Mouse (Mus musculus): ENCODE results near the gene Aste1. TPM values are rescaled to one million over a fixed set of nuclear protein-coding genes. Genes with fewer than 3 reads are reported as not detected.

Gene Aste1
- polyA plus RNA-seq (2014; fragmentation: Nextera tagmentation; extraction: Ambion mirVana), result 17.0 and 20.4 TPM in 2 replicates

DNA sequence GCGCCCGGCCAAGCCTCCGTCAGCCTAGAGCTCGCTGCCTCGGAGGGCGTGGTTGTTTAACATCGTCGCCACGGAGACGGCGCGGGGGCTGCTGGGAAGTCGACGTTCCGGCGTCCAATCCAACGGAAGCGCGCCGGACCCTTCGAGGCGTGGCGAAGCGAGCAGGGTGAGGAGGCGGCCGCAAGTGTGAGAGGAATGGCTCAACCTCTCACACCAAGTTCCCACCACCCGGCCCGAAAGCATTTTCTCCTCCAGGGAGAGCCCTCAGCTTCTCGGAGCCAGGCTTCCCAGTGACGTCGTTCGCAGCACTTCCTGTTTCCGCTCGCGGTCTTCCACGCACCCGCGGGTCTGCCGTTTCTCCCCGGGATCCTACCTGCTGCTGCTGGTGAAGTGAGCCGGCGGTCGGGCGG is at the start of gene Aste1, which contains the start of gene Nek11:
Gene Aste1 (plus strand): TSS at position 175 of the 410 bp plus-strand sequence.
Gene Nek11 (minus strand): TSS at position 307 of the 410 bp plus-strand sequence.
- ATAC-seq (replicated peaks; ENCODE audit: insufficient number of reproducible peaks, low FRiP score, low TSS enrichment, low read depth) (peak; percentile 98), DNase-seq (ENCODE audit: low spot score) (peak; percentile 96)
- no peaks in the 10 kb centered on the region for H3K27me3 ChIP-seq (ENCODE audit: control insufficient read depth, insufficient read depth, low read length)
- no peaks in the 10 kb centered on the region for H3K4me1 ChIP-seq (ENCODE audit: control insufficient read depth, insufficient read depth, low read length)
- H3K4me2 ChIP-seq (ENCODE audit: low read depth, low read length), result peak within 1 kb of the TSS; percentile 57
- no peaks in the 10 kb centered on the region for H3K36me3 ChIP-seq (replicated peaks; ENCODE audit: control insufficient read depth, insufficient read depth, low read depth, low read length)
- peak within 1 kb of the TSS; percentile 70 for H3K4me3 ChIP-seq (ENCODE audit: low read depth, low read length)
- under 1% methylated on average over 44 of the region's 44 CpGs for WGBS
- H3K27ac ChIP-seq (replicated peaks; ENCODE audit: low read depth, low read length), result peak within 1 kb of the TSS; percentile 82
- H3K9ac ChIP-seq (replicated peaks; ENCODE audit: low read length), result peak within 1 kb of the TSS; percentile 74
- no peaks in the 10 kb centered on the region for H3K9me3 ChIP-seq (replicated peaks; ENCODE audit: control insufficient read depth, low read length)

DNA sequence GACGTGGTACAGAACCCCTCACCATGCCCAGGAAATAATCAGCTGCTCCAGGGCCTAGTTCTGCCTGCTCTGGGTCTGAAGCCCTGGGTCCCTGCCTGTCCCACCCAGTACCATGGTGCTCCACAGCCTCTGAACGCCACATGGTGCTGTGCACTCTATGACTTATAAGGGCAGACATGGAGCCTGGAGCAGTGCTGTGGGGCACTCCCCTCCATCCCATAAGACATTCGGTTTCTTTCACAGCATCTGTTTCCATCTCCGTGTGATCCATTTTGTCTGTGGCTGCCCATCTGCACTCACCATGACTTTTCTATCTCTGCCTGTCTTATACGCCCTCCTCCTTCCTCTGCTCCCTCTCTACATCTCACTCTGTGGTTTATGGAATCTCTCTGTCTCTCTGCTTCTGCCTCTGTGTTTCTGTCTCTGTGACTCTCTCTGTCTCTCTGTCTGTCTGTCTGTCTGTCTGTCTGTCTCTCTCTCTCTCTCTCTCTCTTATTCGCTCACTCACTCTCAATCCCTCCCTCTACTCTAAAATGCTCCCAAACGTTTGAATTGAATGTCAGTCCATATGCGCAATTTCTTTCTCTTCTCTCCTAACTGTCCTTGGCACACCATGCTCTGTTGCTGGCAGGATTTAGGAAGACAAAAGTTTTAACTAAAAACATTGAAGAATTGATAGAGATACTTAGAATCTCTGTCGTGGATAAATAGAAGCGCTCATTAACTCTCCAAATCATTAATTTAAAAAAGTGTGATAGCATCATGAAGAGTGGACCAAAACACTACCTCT is 46.8 kb upstream of the Aste1 start:
- Histone ChIP-seq H3K27ac (replicated peaks; ENCODE audit: low read depth, low read length) (no peak overlapping the region), H3K4me1 (ENCODE audit: control insufficient read depth, insufficient read depth, low read length) (no peaks in the 10 kb centered on the region), H3K9me3 (replicated peaks; ENCODE audit: control insufficient read depth, low read length) (no peaks in the 10 kb centered on the region), H3K4me2 (ENCODE audit: low read depth, low read length) (no peak overlapping the region), H3K27me3 (ENCODE audit: control insufficient read depth, insufficient read depth, low read length) (no peaks in the 10 kb centered on the region), H3K4me3 (ENCODE audit: low read depth, low read length) (no peak overlapping the region), H3K36me3 (replicated peaks; ENCODE audit: control insufficient read depth, insufficient read depth, low read depth, low read length) (no peaks in the 10 kb centered on the region), H3K9ac (replicated peaks; ENCODE audit: low read length) (no peak overlapping the region)
- 73% methylated on average over 10 of the region's 10 CpGs for WGBS
- DNase-seq (ENCODE audit: low spot score) (no peak), ATAC-seq (replicated peaks; ENCODE audit: insufficient number of reproducible peaks, low FRiP score, low TSS enrichment, low read depth) (no peak)

DNA sequence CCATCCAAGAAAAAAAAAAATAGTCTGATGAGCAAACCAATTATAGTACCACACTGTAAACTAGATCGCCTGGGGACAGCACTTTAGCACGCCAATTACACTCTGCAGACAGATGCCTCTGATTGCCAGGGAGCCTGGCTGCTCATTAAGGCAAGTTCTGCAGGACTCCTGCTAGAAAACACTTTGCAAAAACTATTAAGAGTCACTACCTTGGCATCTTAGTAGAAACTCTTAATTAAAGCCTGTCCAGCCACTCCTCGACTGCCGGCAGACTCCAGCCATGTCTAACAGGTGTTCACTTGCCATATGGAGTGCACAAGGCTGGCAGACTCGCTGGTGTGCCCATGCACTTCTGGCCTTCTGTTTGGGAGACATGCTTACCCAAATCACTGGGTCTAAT is 46.2 kb upstream of the Aste1 start:
- DNase-seq (ENCODE audit: low spot score), result no peak
- no peak overlapping the region for H3K4me3 ChIP-seq (ENCODE audit: low read depth, low read length)
- 75% methylated on average over 5 of the region's 5 CpGs for WGBS

DNA sequence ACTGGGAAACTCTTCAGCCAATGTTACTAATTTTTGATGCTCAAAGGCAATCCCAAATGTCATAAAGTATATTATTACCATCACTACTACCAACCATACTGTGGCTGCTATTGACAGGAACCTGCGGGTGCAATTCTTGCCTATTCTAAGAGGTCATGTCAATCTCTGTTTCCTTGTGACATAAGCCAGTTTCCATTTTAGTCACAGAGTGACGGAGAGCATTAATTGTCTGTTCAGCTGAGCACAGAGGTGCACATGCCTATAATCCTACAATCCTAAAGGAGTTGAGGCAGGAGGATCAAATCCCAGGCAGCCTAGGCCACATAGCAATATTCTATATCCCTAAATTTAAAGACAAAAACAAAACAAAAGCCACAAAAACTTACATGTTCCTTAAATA is 33.0 kb upstream of the Aste1 start:
- no peak for DNase-seq (ENCODE audit: low spot score)
- Histone ChIP-seq H3K27me3 (ENCODE audit: control insufficient read depth, insufficient read depth, low read length) (no peaks in the 10 kb centered on the region), H3K9me3 (replicated peaks; ENCODE audit: control insufficient read depth, low read length) (no peaks in the 10 kb centered on the region), H3K36me3 (replicated peaks; ENCODE audit: control insufficient read depth, insufficient read depth, low read depth, low read length) (no peaks in the 10 kb centered on the region), H3K4me2 (ENCODE audit: low read depth, low read length) (no peak overlapping the region), H3K4me3 (ENCODE audit: low read depth, low read length) (no peak overlapping the region), H3K9ac (replicated peaks; ENCODE audit: low read length) (no peak overlapping the region), H3K4me1 (ENCODE audit: control insufficient read depth, insufficient read depth, low read length) (no peaks in the 10 kb centered on the region), H3K27ac (replicated peaks; ENCODE audit: low read depth, low read length) (no peak overlapping the region)
- WGBS, result 90% methylated on average over 2 of the region's 2 CpGs
- no peak for ATAC-seq (replicated peaks; ENCODE audit: insufficient number of reproducible peaks, low FRiP score, low TSS enrichment, low read depth)

More for the DNA sequence above, 46.2 kb upstream of the Aste1 start:
- Histone ChIP-seq H3K4me2 (ENCODE audit: low read depth, low read length) (no peak overlapping the region), H3K4me1 (ENCODE audit: control insufficient read depth, insufficient read depth, low read length) (no peaks in the 10 kb centered on the region), H3K27ac (replicated peaks; ENCODE audit: low read depth, low read length) (no peak overlapping the region), H3K9ac (replicated peaks; ENCODE audit: low read length) (no peak overlapping the region), H3K9me3 (replicated peaks; ENCODE audit: control insufficient read depth, low read length) (no peaks in the 10 kb centered on the region), H3K36me3 (replicated peaks; ENCODE audit: control insufficient read depth, insufficient read depth, low read depth, low read length) (no peaks in the 10 kb centered on the region), H3K27me3 (ENCODE audit: control insufficient read depth, insufficient read depth, low read length) (no peaks in the 10 kb centered on the region)
- no peak for ATAC-seq (replicated peaks; ENCODE audit: insufficient number of reproducible peaks, low FRiP score, low TSS enrichment, low read depth)

DNA sequence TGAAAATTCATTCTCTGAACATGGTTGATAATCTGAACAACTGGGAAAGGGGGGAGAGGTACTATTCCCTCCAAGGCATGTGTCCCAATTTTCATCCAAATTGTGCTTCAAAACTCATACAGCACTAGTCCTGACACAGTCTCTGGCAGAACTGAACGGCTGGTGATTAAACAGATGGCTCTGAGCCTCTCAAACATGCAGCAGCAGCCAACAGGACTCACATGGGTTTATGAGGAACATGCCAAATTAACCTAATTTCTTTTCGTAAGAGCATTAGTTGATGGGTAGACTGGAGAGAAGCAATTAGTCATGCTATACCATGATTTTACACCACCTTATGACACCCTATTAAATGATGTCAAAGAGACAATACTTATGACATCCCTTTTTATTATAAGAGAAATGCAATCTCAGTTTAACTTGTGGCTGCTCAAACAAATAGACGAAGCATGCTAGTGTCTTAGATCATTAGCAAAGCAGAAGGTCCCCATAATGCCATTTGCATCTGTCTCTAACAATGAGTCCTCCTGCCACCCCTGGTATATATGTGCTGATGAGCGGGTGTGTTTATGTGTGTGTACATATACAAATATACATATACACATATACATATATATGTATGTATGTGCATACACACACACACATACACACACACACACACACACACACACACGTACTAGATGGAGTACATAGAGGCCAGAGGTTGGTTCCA is 31.5 kb upstream of the Aste1 start:
- DNase-seq (ENCODE audit: low spot score), result no peak
- Histone ChIP-seq H3K4me1 (ENCODE audit: control insufficient read depth, insufficient read depth, low read length) (no peaks in the 10 kb centered on the region), H3K4me3 (ENCODE audit: low read depth, low read length) (no peak overlapping the region), H3K27ac (replicated peaks; ENCODE audit: low read depth, low read length) (no peak overlapping the region), H3K4me2 (ENCODE audit: low read depth, low read length) (no peak overlapping the region), H3K9ac (replicated peaks; ENCODE audit: low read length) (no peak overlapping the region), H3K27me3 (ENCODE audit: control insufficient read depth, insufficient read depth, low read length) (no peaks in the 10 kb centered on the region), H3K9me3 (replicated peaks; ENCODE audit: control insufficient read depth, low read length) (no peaks in the 10 kb centered on the region), H3K36me3 (replicated peaks; ENCODE audit: control insufficient read depth, insufficient read depth, low read depth, low read length) (no peaks in the 10 kb centered on the region)
- WGBS, result 77% methylated on average over 5 of the region's 5 CpGs
- no peak for ATAC-seq (replicated peaks; ENCODE audit: insufficient number of reproducible peaks, low FRiP score, low TSS enrichment, low read depth)

DNA sequence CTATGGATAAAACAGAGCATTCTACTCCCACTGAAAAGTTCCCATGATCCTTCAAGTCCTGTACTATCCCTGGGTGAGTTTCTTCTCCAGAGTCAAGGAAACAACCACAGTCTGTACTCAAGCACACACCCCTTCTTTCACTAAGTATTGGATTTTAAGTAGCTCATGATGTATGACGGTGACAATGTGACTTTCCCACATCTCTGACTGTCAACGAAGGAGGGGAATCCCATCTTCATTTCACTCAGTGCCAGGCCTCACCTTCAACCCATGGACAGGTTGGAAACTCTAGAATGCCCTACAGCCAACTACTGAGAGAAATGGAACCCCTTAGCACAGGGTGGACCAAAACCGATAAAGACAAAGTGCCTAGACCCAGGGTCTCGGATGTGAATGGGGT is 29.0 kb upstream of the Aste1 start:
- no peak overlapping the region for H3K4me3 ChIP-seq (ENCODE audit: low read depth, low read length)
- H3K9me3 ChIP-seq (replicated peaks; ENCODE audit: control insufficient read depth, low read length), result no peaks in the 10 kb centered on the region
- H3K4me1 ChIP-seq (ENCODE audit: control insufficient read depth, insufficient read depth, low read length), result no peaks in the 10 kb centered on the region
- no peaks in the 10 kb centered on the region for H3K27me3 ChIP-seq (ENCODE audit: control insufficient read depth, insufficient read depth, low read length)
- no peak for ATAC-seq (replicated peaks; ENCODE audit: insufficient number of reproducible peaks, low FRiP score, low TSS enrichment, low read depth)
- no peak overlapping the region for H3K9ac ChIP-seq (replicated peaks; ENCODE audit: low read length)
- WGBS, result 89% methylated on average over 4 of the region's 4 CpGs
- no peak for DNase-seq (ENCODE audit: low spot score)
- no peaks in the 10 kb centered on the region for H3K36me3 ChIP-seq (replicated peaks; ENCODE audit: control insufficient read depth, insufficient read depth, low read depth, low read length)
- no peak overlapping the region for H3K27ac ChIP-seq (replicated peaks; ENCODE audit: low read depth, low read length)
- no peak overlapping the region for H3K4me2 ChIP-seq (ENCODE audit: low read depth, low read length)

DNA sequence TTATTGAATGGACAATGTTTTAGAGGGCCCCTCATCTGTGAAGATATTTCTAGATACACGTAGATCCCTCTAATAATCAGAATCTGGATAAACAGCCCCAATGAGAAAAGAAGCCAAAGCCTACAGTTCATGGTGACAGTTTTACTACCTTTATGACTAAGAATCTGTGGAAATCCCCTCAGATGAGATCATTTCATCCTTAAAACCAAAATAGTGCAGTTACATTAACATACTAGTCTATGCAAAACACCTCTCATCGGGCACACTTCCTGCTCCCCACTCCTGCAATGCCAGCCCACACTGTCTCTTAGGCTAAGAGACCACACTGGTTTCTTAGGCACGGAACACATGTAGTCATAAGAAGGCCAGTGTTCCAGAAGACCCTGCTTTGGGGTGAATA is 26.6 kb upstream of the Aste1 start:
- H3K27ac ChIP-seq (replicated peaks; ENCODE audit: low read depth, low read length), result no peak overlapping the region
- no peak overlapping the region for H3K4me2 ChIP-seq (ENCODE audit: low read depth, low read length)
- WGBS, result 86% methylated on average over 3 of the region's 3 CpGs
- no peak overlapping the region for H3K9ac ChIP-seq (replicated peaks; ENCODE audit: low read length)
- no peaks in the 10 kb centered on the region for H3K4me1 ChIP-seq (ENCODE audit: control insufficient read depth, insufficient read depth, low read length)
- no peaks in the 10 kb centered on the region for H3K36me3 ChIP-seq (replicated peaks; ENCODE audit: control insufficient read depth, insufficient read depth, low read depth, low read length)
- ATAC-seq (replicated peaks; ENCODE audit: insufficient number of reproducible peaks, low FRiP score, low TSS enrichment, low read depth), result no peak
- no peak for DNase-seq (ENCODE audit: low spot score)
- H3K4me3 ChIP-seq (ENCODE audit: low read depth, low read length), result no peak overlapping the region
- H3K27me3 ChIP-seq (ENCODE audit: control insufficient read depth, insufficient read depth, low read length), result no peaks in the 10 kb centered on the region
- H3K9me3 ChIP-seq (replicated peaks; ENCODE audit: control insufficient read depth, low read length), result no peaks in the 10 kb centered on the region

DNA sequence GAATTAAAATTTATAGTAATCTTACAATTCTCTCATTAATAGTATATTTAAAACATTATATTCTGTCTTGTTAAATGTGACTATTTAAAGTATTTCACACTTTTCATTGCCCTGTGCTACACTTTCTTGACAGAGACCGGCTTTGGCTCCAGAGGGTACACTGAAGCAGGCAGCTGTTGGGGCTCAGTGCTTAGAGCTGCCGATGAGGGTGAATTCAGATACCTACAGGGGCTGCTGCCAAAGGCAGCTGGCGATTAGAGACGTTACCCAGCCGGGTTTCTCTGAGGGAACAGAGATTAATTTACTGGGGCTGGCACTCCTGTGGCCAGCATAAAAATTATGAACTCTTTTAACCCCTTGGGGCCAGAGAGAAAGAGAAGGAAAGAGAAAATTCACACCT is 20.8 kb upstream of the Aste1 start:
- Histone ChIP-seq H3K4me3 (ENCODE audit: low read depth, low read length) (no peak overlapping the region), H3K27ac (replicated peaks; ENCODE audit: low read depth, low read length) (no peak overlapping the region), H3K9ac (replicated peaks; ENCODE audit: low read length) (no peak overlapping the region), H3K4me2 (ENCODE audit: low read depth, low read length) (no peak overlapping the region), H3K36me3 (replicated peaks; ENCODE audit: control insufficient read depth, insufficient read depth, low read depth, low read length) (no peaks in the 10 kb centered on the region), H3K27me3 (ENCODE audit: control insufficient read depth, insufficient read depth, low read length) (no peaks in the 10 kb centered on the region), H3K4me1 (ENCODE audit: control insufficient read depth, insufficient read depth, low read length) (no peaks in the 10 kb centered on the region), H3K9me3 (replicated peaks; ENCODE audit: control insufficient read depth, low read length) (no peaks in the 10 kb centered on the region)
- no peak for DNase-seq (ENCODE audit: low spot score)
- ATAC-seq (replicated peaks; ENCODE audit: insufficient number of reproducible peaks, low FRiP score, low TSS enrichment, low read depth), result no peak
- 77% methylated on average over 5 of the region's 5 CpGs for WGBS

Measured in embryonic facial prominence, embryonic 11.5 days (tissue).